Mouse (Mus musculus): ENCODE data around the gene Aldh16a1. TPM values are rescaled to one million over a fixed set of nuclear protein-coding genes. Genes with fewer than 3 reads are reported as not detected.

Aldh16a1 gene
- total and polyA plus RNA-seq, 2 experiments, result 33.3 to 162 TPM

- H3K36me3 ChIP-seq (ENCODE audit: control insufficient read depth, insufficient read depth, low read length), result no peaks in the 10 kb centered on the region
- TF ChIP-seq CTCF (IDR thresholded peaks at IDR 0.05; ENCODE audit: low read depth, low read length) (no peak), POLR2A (IDR thresholded peaks at IDR 0.05; ENCODE audit: extremely low read depth, insufficient read depth, low read length) (no peak)
- no peak overlapping the region for H3K4me3 ChIP-seq (ENCODE audit: insufficient read depth, low read depth, low read length)
- WGBS, result 47% methylated on average over 12 of the region's 12 CpGs
- H3K4me1 ChIP-seq (ENCODE audit: control insufficient read depth, insufficient read depth, low read length), result peaks cover 19% of the 10 kb centered on the region
- no peaks in the 10 kb centered on the region; the same call in 1 of the 2 replicates for H3K79me2 ChIP-seq (ENCODE audit: control insufficient read depth, insufficient read depth, low read length)
- no peak overlapping the region for H3K27ac ChIP-seq (replicated peaks; ENCODE audit: insufficient read depth, low read depth, low read length)
- H3K9ac ChIP-seq (ENCODE audit: low read depth, low read length), result no peak overlapping the region
- DNase-seq (ENCODE audit: extremely low read depth, low read depth, low spot score), result no peak
- H3K27me3 ChIP-seq (ENCODE audit: control insufficient read depth, insufficient read depth, low read length), result no peaks in the 10 kb centered on the region
These were observed 19.8 kb downstream of the Aldh16a1 start for GRCm38 (mm10) chr7:45134544-45135026.

- H3K4me3 ChIP-seq (ENCODE audit: insufficient read depth, low read depth, low read length), result no peak overlapping the region
- WGBS, result 94% methylated on average over 8 of the region's 8 CpGs
- H3K4me1 ChIP-seq (ENCODE audit: control insufficient read depth, insufficient read depth, low read length), result peaks cover 19% of the 10 kb centered on the region
- DNase-seq (ENCODE audit: extremely low read depth, low read depth, low spot score), result no peak
- no peak overlapping the region for H3K27ac ChIP-seq (replicated peaks; ENCODE audit: insufficient read depth, low read depth, low read length)
- H3K36me3 ChIP-seq (ENCODE audit: control insufficient read depth, insufficient read depth, low read length), result no peaks in the 10 kb centered on the region
- TF ChIP-seq POLR2A (IDR thresholded peaks at IDR 0.05; ENCODE audit: extremely low read depth, insufficient read depth, low read length) (no peak), CTCF (IDR thresholded peaks at IDR 0.05; ENCODE audit: low read depth, low read length) (peak; percentile 43)
- no peaks in the 10 kb centered on the region for H3K27me3 ChIP-seq (ENCODE audit: control insufficient read depth, insufficient read depth, low read length)
- H3K79me2 ChIP-seq (ENCODE audit: control insufficient read depth, insufficient read depth, low read length), result no peaks in the 10 kb centered on the region; the same call in 1 of the 2 replicates
- H3K9ac ChIP-seq (ENCODE audit: low read depth, low read length), result no peak overlapping the region
These were observed 20.8 kb downstream of the Aldh16a1 start for GRCm38 (mm10) chr7:45133446-45134159.

GRCm38 (mm10) chr7:45131850-45132249 lies 22.5 kb downstream of the Aldh16a1 start:
- H3K27ac ChIP-seq (replicated peaks; ENCODE audit: insufficient read depth, low read depth, low read length), result peak overlapping the region; percentile 52
- DNase-seq (ENCODE audit: extremely low read depth, low read depth, low spot score), result no peak
- H3K27me3 ChIP-seq (ENCODE audit: control insufficient read depth, insufficient read depth, low read length), result no peaks in the 10 kb centered on the region
- peaks cover 26% of the 10 kb centered on the region for H3K4me1 ChIP-seq (ENCODE audit: control insufficient read depth, insufficient read depth, low read length)
- 0 out of 2 replicates have a peak overlapping the region, but pooled peaks have one; percentile 6 for H3K9ac ChIP-seq (ENCODE audit: low read depth, low read length)
- peaks cover 11% of the 10 kb centered on the region; the same call in 1 of the 2 replicates for H3K79me2 ChIP-seq (ENCODE audit: control insufficient read depth, insufficient read depth, low read length)
- H3K4me3 ChIP-seq (ENCODE audit: insufficient read depth, low read depth, low read length), result no peak overlapping the region
- 83% methylated on average over 11 of the region's 11 CpGs for WGBS
- no peak for TF ChIP-seq CTCF (IDR thresholded peaks at IDR 0.05; ENCODE audit: low read depth, low read length)
- no peak for TF ChIP-seq POLR2A (IDR thresholded peaks at IDR 0.05; ENCODE audit: extremely low read depth, insufficient read depth, low read length)
- peaks cover 5% of the 10 kb centered on the region; the same call in 1 of the 2 replicates for H3K36me3 ChIP-seq (ENCODE audit: control insufficient read depth, insufficient read depth, low read length)

GRCm38 (mm10) chr7:45129776-45130512 lies 24.4 kb downstream of the Aldh16a1 start:
- Histone ChIP-seq H3K36me3 (ENCODE audit: control insufficient read depth, insufficient read depth, low read length) (peaks cover 18% of the 10 kb centered on the region; the same call in 1 of the 2 replicates), H3K79me2 (ENCODE audit: control insufficient read depth, insufficient read depth, low read length) (peaks cover 11% of the 10 kb centered on the region; the same call in 1 of the 2 replicates), H3K9ac (ENCODE audit: low read depth, low read length) (peak overlapping the region; percentile 30), H3K27ac (replicated peaks; ENCODE audit: insufficient read depth, low read depth, low read length) (peak overlapping the region; percentile 90), H3K4me1 (ENCODE audit: control insufficient read depth, insufficient read depth, low read length) (peaks cover 31% of the 10 kb centered on the region), H3K4me3 (ENCODE audit: insufficient read depth, low read depth, low read length) (no peak overlapping the region), H3K27me3 (ENCODE audit: control insufficient read depth, insufficient read depth, low read length) (no peaks in the 10 kb centered on the region)
- TF ChIP-seq CTCF (IDR thresholded peaks at IDR 0.05; ENCODE audit: low read depth, low read length) (no peak), POLR2A (IDR thresholded peaks at IDR 0.05; ENCODE audit: extremely low read depth, insufficient read depth, low read length) (no peak)
- 51% methylated on average over 15 of the region's 15 CpGs for WGBS
- DNase-seq (ENCODE audit: extremely low read depth, low read depth, low spot score), result no peak

GRCm38 (mm10) chr7:45129318-45129717 lies 25.1 kb downstream of the Aldh16a1 start:
- Histone ChIP-seq H3K79me2 (ENCODE audit: control insufficient read depth, insufficient read depth, low read length) (peaks cover 11% of the 10 kb centered on the region; the same call in 1 of the 2 replicates), H3K4me1 (ENCODE audit: control insufficient read depth, insufficient read depth, low read length) (peaks cover 33% of the 10 kb centered on the region), H3K36me3 (ENCODE audit: control insufficient read depth, insufficient read depth, low read length) (peaks cover 18% of the 10 kb centered on the region; the same call in 1 of the 2 replicates), H3K9ac (ENCODE audit: low read depth, low read length) (peak overlapping the region; percentile 72), H3K27me3 (ENCODE audit: control insufficient read depth, insufficient read depth, low read length) (no peaks in the 10 kb centered on the region), H3K27ac (replicated peaks; ENCODE audit: insufficient read depth, low read depth, low read length) (peak overlapping the region; percentile 90), H3K4me3 (ENCODE audit: insufficient read depth, low read depth, low read length) (peak overlapping the region; percentile 62)
- TF ChIP-seq CTCF (IDR thresholded peaks at IDR 0.05; ENCODE audit: low read depth, low read length), result no peak
- TF ChIP-seq POLR2A (IDR thresholded peaks at IDR 0.05; ENCODE audit: extremely low read depth, insufficient read depth, low read length), result no peak
- WGBS, result under 1% methylated on average over 17 of the region's 17 CpGs
- peak; percentile 85 for DNase-seq (ENCODE audit: extremely low read depth, low read depth, low spot score)
